Mouse (Mus musculus) lung, postnatal 10 days (tissue): ENCODE results near the gene Cryzl2.

ENCODE experiments used
- DNase-seq: peaks from one replicate; pipeline ENCODE4 v3.0.0; 2021

Cryzl2 gene

GRCm38 (mm10) chr1:157480090-157480489 lies 21.7 kb downstream of the Cryzl2 start:
- no peak for DNase-seq

GRCm38 (mm10) chr1:157480901-157481300 lies 22.5 kb downstream of the Cryzl2 start:
- DNase-seq, result no peak

- DNase-seq, result no peak
Measured at GRCm38 (mm10) chr1:157481666-157482065, 23.3 kb downstream of the Cryzl2 start.

- no peak for DNase-seq
Measured at GRCm38 (mm10) chr1:157484161-157484560, 25.8 kb downstream of the Cryzl2 start.

GRCm38 (mm10) chr1:157500657-157501056 lies 42.3 kb downstream of the Cryzl2 start:
- no peak for DNase-seq

GRCm38 (mm10) chr1:157501352-157501945 lies 43.1 kb downstream of the Cryzl2 start:
- DNase-seq, result no peak

- no peak for DNase-seq
Measured at GRCm38 (mm10) chr1:157503071-157503470, 44.7 kb downstream of the Cryzl2 start.

- DNase-seq, result peak; percentile 69
Measured at GRCm38 (mm10) chr1:157506522-157506921, 48.1 kb downstream of the Cryzl2 start, which contains the start of gene Sec16b. Sec16b (plus strand) TSS chr1:157506728.

GRCm38 (mm10) chr1:157506995-157507595 lies 48.7 kb downstream of the Cryzl2 start:
- DNase-seq, result peak; percentile 16

GRCm38 (mm10) chr1:157507814-157508213 lies 49.4 kb downstream of the Cryzl2 start:
- DNase-seq, result peak; percentile 65

GRCm38 (mm10) chr1:157512690-157513448 lies 54.5 kb downstream of the Cryzl2 start:
- DNase-seq, result no peak

GRCm38 (mm10) chr1:157513559-157513958 lies 55.2 kb downstream of the Cryzl2 start:
- no peak for DNase-seq

- DNase-seq, result no peak
Measured at GRCm38 (mm10) chr1:157514298-157514697, 55.9 kb downstream of the Cryzl2 start.

GRCm38 (mm10) chr1:157516838-157517808 lies 58.7 kb downstream of the Cryzl2 start:
- DNase-seq, result no peak

- DNase-seq, result peak; percentile 36
Measured at GRCm38 (mm10) chr1:157518111-157518523, 59.7 kb downstream of the Cryzl2 start.

- DNase-seq, result no peak
Measured at GRCm38 (mm10) chr1:157519396-157519795, 61.0 kb downstream of the Cryzl2 start.

GRCm38 (mm10) chr1:157522322-157522721 lies 63.9 kb downstream of the Cryzl2 start:
- DNase-seq, result no peak

GRCm38 (mm10) chr1:157524775-157525174 lies 66.4 kb downstream of the Cryzl2 start:
- no peak for DNase-seq

GRCm38 (mm10) chr1:157525692-157526354 lies 67.4 kb downstream of the Cryzl2 start:
- no peak for DNase-seq

- no peak for DNase-seq
Measured at GRCm38 (mm10) chr1:157526625-157527024, 68.2 kb downstream of the Cryzl2 start.

GRCm38 (mm10) chr1:157532826-157533460 lies 74.6 kb downstream of the Cryzl2 start:
- DNase-seq, result no peak

- no peak for DNase-seq
Measured at GRCm38 (mm10) chr1:157535571-157535970, 77.2 kb downstream of the Cryzl2 start.
